Mouse (Mus musculus): Measurements from ENCODE around the gene Gabpb1. TPM values are rescaled to one million over a fixed set of nuclear protein-coding genes. Genes with fewer than 3 reads are reported as not detected.
A peak's percentile ranks its signal among the peaks of the same experiment; 100 is the strongest.
"Not testable (repeated sequence)": the region's sequence is repeated elsewhere in the genome, so short reads cannot be mapped to it uniquely, and the experiment has no call there.

Gene Gabpb1
- polyA plus RNA-seq, 2 experiments from 2014 or later, result 55.8 to 63.8 TPM

GRCm38 (mm10) chr2:126640298-126640697, 35.8 kb downstream of the Gabpb1 start:
- ATAC-seq, result no peak

- peak; percentile 93 for ATAC-seq
These were observed 40.0 kb downstream of the Gabpb1 start for GRCm38 (mm10) chr2:126635939-126636823.

GRCm38 (mm10) chr2:126633165-126633564, 43.0 kb downstream of the Gabpb1 start:
- ATAC-seq, result no peak

- ATAC-seq, result no peak
These were observed 47.6 kb downstream of the Gabpb1 start for GRCm38 (mm10) chr2:126628455-126628995.

GRCm38 (mm10) chr2:126623138-126623537, 53.0 kb downstream of the Gabpb1 start:
- ATAC-seq, result no peak

- ATAC-seq, result no peak
These were observed 53.7 kb downstream of the Gabpb1 start for GRCm38 (mm10) chr2:126622455-126622854.

GRCm38 (mm10) chr2:126619249-126619704, 56.9 kb downstream of the Gabpb1 start, which contains the start of gene Hdc:
Gene Hdc (minus strand): TSS chr2:126619299.
- no peak for ATAC-seq

GRCm38 (mm10) chr2:126618470-126619179, 57.5 kb downstream of the Gabpb1 start:
- ATAC-seq, result no peak

GRCm38 (mm10) chr2:126615355-126615754, 60.8 kb downstream of the Gabpb1 start:
- ATAC-seq, result no peak

- ATAC-seq, result not testable (repeated sequence)
These were observed 66.5 kb downstream of the Gabpb1 start for GRCm38 (mm10) chr2:126609600-126609999.

GRCm38 (mm10) chr2:126607553-126608203, 68.5 kb downstream of the Gabpb1 start:
- ATAC-seq, result no peak

GRCm38 (mm10) chr2:126606688-126607062, 69.5 kb downstream of the Gabpb1 start:
- ATAC-seq, result no peak

- ATAC-seq, result peak; percentile 99
These were observed 70.0 kb downstream of the Gabpb1 start for GRCm38 (mm10) chr2:126606061-126606687.

GRCm38 (mm10) chr2:126601918-126602600, 74.1 kb downstream of the Gabpb1 start:
- ATAC-seq, result no peak

GRCm38 (mm10) chr2:126600533-126600932, 75.6 kb downstream of the Gabpb1 start:
- ATAC-seq, result no peak

GRCm38 (mm10) chr2:126599005-126599404, 77.1 kb downstream of the Gabpb1 start:
- ATAC-seq, result peak; percentile 46

- ATAC-seq, result no peak
These were observed 77.8 kb downstream of the Gabpb1 start for GRCm38 (mm10) chr2:126598359-126598758.

- peak; percentile 80 for ATAC-seq
These were observed 78.6 kb downstream of the Gabpb1 start for GRCm38 (mm10) chr2:126597279-126598241.

GRCm38 (mm10) chr2:126596347-126597072, 79.6 kb downstream of the Gabpb1 start:
- no peak for ATAC-seq

All from CD4-positive, CD25-positive, alpha-beta regulatory T cell, adult 4 months (primary cell).